Mouse (Mus musculus) WW6 (cell line): Measurements from ENCODE around the gene Ndel1.

Source experiments
- DNase-seq: peaks from one replicate; pipeline ENCODE4 v3.0.0-alpha.2; 2013; ENCODE audit warnings: low read depth, low spot score

Gene Ndel1

DNA sequence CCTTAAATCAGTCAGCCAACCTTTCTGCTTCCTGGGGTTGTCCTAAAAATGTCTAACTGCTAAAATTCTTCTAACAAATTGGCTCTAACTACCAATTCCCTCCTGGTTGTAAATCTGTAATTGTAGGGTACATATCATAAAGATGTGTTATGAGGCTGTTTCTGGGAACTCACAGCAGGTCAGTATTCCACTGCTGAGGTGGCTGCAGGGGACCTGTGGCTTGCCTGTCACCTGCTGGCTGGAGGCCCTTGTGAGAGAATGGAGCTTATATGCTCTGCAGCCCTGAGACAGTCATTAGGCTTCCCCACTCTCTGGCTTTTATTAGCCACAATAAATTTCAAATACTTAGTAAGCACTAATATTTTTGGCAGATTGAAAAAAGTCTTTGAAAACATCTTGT, 92.8 kb downstream of the Ndel1 start:
- no peak for DNase-seq

GRCm38 (mm10) chr11:68777933-68778332, 93.7 kb downstream of the Ndel1 start:
- no peak for DNase-seq

DNA sequence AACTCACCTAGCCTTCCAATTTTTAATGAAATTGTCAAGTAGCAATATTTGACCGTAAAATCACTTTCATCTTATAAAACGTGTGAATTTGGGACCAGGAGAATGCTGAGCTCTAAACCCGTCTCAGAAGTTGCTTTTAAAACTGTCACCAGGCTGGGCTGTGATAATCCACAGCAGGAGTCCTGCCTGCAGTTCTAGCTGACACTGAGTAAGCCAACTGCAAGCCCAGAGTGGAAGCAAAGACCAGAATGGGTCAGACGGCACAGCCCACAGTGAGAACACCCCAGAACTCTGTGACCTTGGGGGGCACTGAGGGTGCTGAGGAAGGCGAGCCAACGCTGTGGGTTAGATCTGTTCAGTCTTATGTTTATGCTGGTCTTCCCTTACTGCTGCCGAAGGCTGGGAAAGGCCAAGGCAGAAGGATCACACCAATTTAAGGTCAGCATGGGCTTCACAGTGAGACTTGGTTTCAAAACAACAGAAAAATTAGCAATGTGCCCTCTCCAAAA, 95.5 kb downstream of the Ndel1 start:
- DNase-seq: no peak
